Comparison of ENCODE assay signal across 8 mouse cellular contexts in genomic region chr2:22227308-22227707, GRCm38 (mm10). TPM values are rescaled to one million over a fixed set of nuclear protein-coding genes. Genes with fewer than 3 reads are reported as not detected.
DNase-seq lines count a peak whose midpoint lies in the region; ATAC-seq and TF ChIP-seq lines count a peak whose summit lies in the region.

Gene Myo3a (plus strand): TSS chr2:22227503.

- H3K27me3 ChIP-seq in hindbrain, embryonic 14.5 days (ENCODE audit: control insufficient read depth, insufficient read depth, low read length), result no peaks in the 10 kb centered on the region
- peaks cover 6% of the 10 kb centered on the region; the same call in 1 of the 2 replicates for H3K27me3 ChIP-seq in limb, embryonic 15.5 days
- no peaks in the 10 kb centered on the region for H3K27me3 ChIP-seq in stomach, embryonic 16.5 days (ENCODE audit: control insufficient read depth, insufficient read depth, low read length)

- H3K36me3 ChIP-seq in hindbrain, embryonic 14.5 days (replicated peaks; ENCODE audit: control insufficient read depth, insufficient read depth), result no peaks in the 10 kb centered on the region
- H3K36me3 ChIP-seq in limb, embryonic 15.5 days, result no peaks in the 10 kb centered on the region
- H3K36me3 ChIP-seq in stomach, embryonic 16.5 days (ENCODE audit: control insufficient read depth, insufficient read depth, low read length), result no peaks in the 10 kb centered on the region

- no peak within 1 kb of the TSS; the same call in 1 of the 2 replicates for H3K4me3 ChIP-seq in hindbrain, embryonic 14.5 days (replicated peaks; ENCODE audit: low read length)
- 0 out of 2 replicates have a peak within 1 kb of the TSS, but pooled peaks have one; percentile 4 for H3K4me3 ChIP-seq in limb, embryonic 15.5 days
- H3K4me3 ChIP-seq in stomach, embryonic 16.5 days (replicated peaks; ENCODE audit: low read length), result peak within 1 kb of the TSS; percentile 36
- H3K4me3 ChIP-seq in layer of hippocampus, adult 2 months, result no peak within 1 kb of the TSS; the same call in 1 of the 2 replicates

- no peaks in the 10 kb centered on the region for H3K4me1 ChIP-seq in hindbrain, embryonic 14.5 days (replicated peaks; ENCODE audit: control insufficient read depth, insufficient read depth, low read length)
- H3K4me1 ChIP-seq in limb, embryonic 15.5 days, result peaks cover 4% of the 10 kb centered on the region; the same call in 1 of the 2 replicates
- H3K4me1 ChIP-seq in stomach, embryonic 16.5 days (ENCODE audit: control insufficient read depth, insufficient read depth, low read length), result no peaks in the 10 kb centered on the region

- peak within 1 kb of the TSS; percentile 48 for H3K4me2 ChIP-seq in hindbrain, embryonic 14.5 days (replicated peaks)
- H3K4me2 ChIP-seq in limb, embryonic 15.5 days, result peak within 1 kb of the TSS; percentile 31
- peak within 1 kb of the TSS; percentile 50 for H3K4me2 ChIP-seq in stomach, embryonic 16.5 days (ENCODE audit: low read depth, low read length)

- no peaks in the 10 kb centered on the region for H3K9me3 ChIP-seq in hindbrain, embryonic 14.5 days (ENCODE audit: control insufficient read depth, low read length)
- H3K9me3 ChIP-seq in limb, embryonic 15.5 days, result no peaks in the 10 kb centered on the region
- no peaks in the 10 kb centered on the region for H3K9me3 ChIP-seq in stomach, embryonic 16.5 days (replicated peaks; ENCODE audit: control insufficient read depth, low read length)

- TF ChIP-seq CTCF in layer of hippocampus, adult 2 months (conservative IDR thresholded peaks at IDR 0.05), result no peak

- peak; percentile 64 for ATAC-seq in hindbrain, embryonic 14.5 days (ENCODE audit: low FRiP score)
- ATAC-seq in limb, embryonic 15.5 days (ENCODE audit: insufficient number of reproducible peaks, low FRiP score, low TSS enrichment, low read depth), result 0 out of 2 replicates have a peak, but pooled peaks have one; percentile 44
- ATAC-seq in stomach, embryonic 16.5 days (ENCODE audit: insufficient read depth, low FRiP score), result peak; percentile 78; the same call in 1 of the 2 replicates
- no peak; the same call in 1 of the 2 replicates for ATAC-seq in megakaryocyte progenitor cell, adult 5-6 weeks (replicated peaks; ENCODE audit: poor library complexity)

- H3K27ac ChIP-seq in hindbrain, embryonic 14.5 days, result no peak within 1 kb of the TSS
- no peak within 1 kb of the TSS for H3K27ac ChIP-seq in limb, embryonic 15.5 days
- H3K27ac ChIP-seq in stomach, embryonic 16.5 days (ENCODE audit: low read length), result no peak within 1 kb of the TSS
- no peak within 1 kb of the TSS for H3K27ac ChIP-seq in layer of hippocampus, adult 2 months

- 2% methylated on average over 19 of the region's 21 CpGs for WGBS in hindbrain, embryonic 14.5 days
- 2% methylated on average over 21 of the region's 21 CpGs for WGBS in limb, embryonic 15.5 days
- 1% methylated on average over 21 of the region's 21 CpGs for WGBS in stomach, embryonic 16.5 days

- peak within 1 kb of the TSS; percentile 26 for H3K9ac ChIP-seq in hindbrain, embryonic 14.5 days
- no peak within 1 kb of the TSS for H3K9ac ChIP-seq in limb, embryonic 15.5 days
- H3K9ac ChIP-seq in stomach, embryonic 16.5 days (ENCODE audit: low read length), result peak within 1 kb of the TSS; percentile 48; the same call in 1 of the 2 replicates

- peak; percentile 2 for DNase-seq in urinary bladder, postnatal 14 days (ENCODE audit: low spot score)
- DNase-seq in urinary bladder, postnatal 4 days (ENCODE audit: low spot score in 2 of 2), result no peak
- DNase-seq in hindbrain, embryonic 14.5 days (ENCODE audit: low spot score), result no peak
- no peak for DNase-seq in urinary bladder, postnatal 36 days (ENCODE audit: low spot score in 2 of 2)
- no peak for DNase-seq in layer of hippocampus, adult 2 months (ENCODE audit: low spot score in 2 of 2)

RNA-seq across cellular contexts. Expression of gene Myo3a, which starts in this region (rescaled TPM):
- polyA plus RNA-seq in hindbrain, embryonic 14.5 days (2014; fragmentation: Nextera tagmentation; extraction: Ambion mirVana), result 0.37 TPM in 1 of 2 replicates, not detected in the other
- polyA plus RNA-seq in limb, embryonic 15.5 days (2015; fragmentation: Nextera tagmentation; extraction: Ambion mirVana), result 0.09 and 0.11 TPM in 2 replicates
- polyA plus RNA-seq in stomach, embryonic 16.5 days (2015; fragmentation: Nextera tagmentation; extraction: Ambion mirVana), result 0.12 and 0.22 TPM in 2 replicates
- total RNA-seq in megakaryocyte progenitor cell, adult 5-6 weeks (2015), result not detected in 2 replicates
- total RNA-seq in megakaryocyte progenitor cell, adult 5-6 weeks (2017), result not detected in 2 replicates
- 1 to 10 TPM; 1.3 to 1.6 TPM for total RNA-seq in layer of hippocampus, adult 2 months (2021)

Comparison
In these comparisons a context has a peak if more than half of its experiments do, and no peak if none do; other contexts are left out.
1. Peak in ATAC-seq, H3K9ac ChIP-seq and H3K4me2 ChIP-seq in hindbrain, embryonic 14.5 days; RNA of the gene not detected or under 1 TPM.
2. Peak in ATAC-seq, H3K4me3 ChIP-seq and H3K4me2 ChIP-seq in limb, embryonic 15.5 days; RNA of the gene not detected or under 1 TPM.
3. Peak in ATAC-seq, H3K4me3 ChIP-seq, H3K9ac ChIP-seq and H3K4me2 ChIP-seq in stomach, embryonic 16.5 days; RNA of the gene not detected or under 1 TPM.